In genomic region chr15:102676345-102676744, GRCm38 (mm10) we compare ENCODE assay signal across 22 mouse cellular contexts. TPM values are rescaled to one million over a fixed set of nuclear protein-coding genes. Genes with fewer than 3 reads are reported as not detected.
DNase-seq lines count a peak whose midpoint lies in the region; ATAC-seq and TF ChIP-seq lines count a peak whose summit lies in the region.
"Had no signal": no experiment of that assay in that cellular context is flagged by ENCODE, and none has a peak within 500 bp of the region (broad histone marks: within the 10 kb centered on the region; RNA-seq: fewer than 3 reads in every experiment).

No protein-coding gene starts in this region.

- 95% methylated on average over 2 of the region's 2 CpGs for whole genome bisulfite sequencing in forebrain, postnatal 0 days
- WGBS in forebrain, embryonic 11.5 days = 91% methylated on average over 2 of the region's 2 CpGs
- 64% methylated on average over 2 of the region's 2 CpGs for WGBS in liver, embryonic 14.5 days (ENCODE audit: insufficient replicate concordance)
- 99% methylated on average over 2 of the region's 2 CpGs for WGBS in forebrain, embryonic 14.5 days

- TF ChIP-seq CTCF in forebrain, postnatal 0 days (IDR thresholded peaks at IDR 0.05; ENCODE audit: low read depth) = peak; percentile 41; the same call in 1 of the 2 replicates
- peak; percentile 42; the same call in 1 of the 2 replicates for TF ChIP-seq CTCF in liver, embryonic 14.5 days (IDR thresholded peaks at IDR 0.05; ENCODE audit: low read depth)

- no peaks in the 10 kb centered on the region for H3K27me3 ChIP-seq in forebrain, postnatal 0 days (ENCODE audit: insufficient read depth, low read length)
- no peaks in the 10 kb centered on the region for H3K27me3 ChIP-seq in forebrain, embryonic 11.5 days (ENCODE audit: control insufficient read depth, insufficient read depth, low read length)
- peaks cover 26% of the 10 kb centered on the region for H3K27me3 ChIP-seq in liver, embryonic 14.5 days (ENCODE audit: control insufficient read depth, insufficient read depth, low read length)
- H3K27me3 ChIP-seq in forebrain, embryonic 14.5 days (replicated peaks; ENCODE audit: control insufficient read depth, insufficient read depth, low read length) = no peaks in the 10 kb centered on the region
- H3K27me3 ChIP-seq: forebrain, embryonic 15.5 days; heart, embryonic 13.5 days had no signal

- no peak for ATAC-seq in forebrain, postnatal 0 days
- ATAC-seq in forebrain, embryonic 11.5 days (replicated peaks; ENCODE audit: low FRiP score) = no peak
- ATAC-seq in liver, embryonic 14.5 days (ENCODE audit: insufficient read depth) = no peak
- ATAC-seq in granulocyte monocyte progenitor cell, adult 5-6 weeks (replicated peaks; ENCODE audit: poor library complexity, severe bottlenecking) = 0 out of 2 replicates have a peak, but pooled peaks have one; percentile 46
- no peak for ATAC-seq in forebrain, embryonic 14.5 days
- ATAC-seq: forebrain, embryonic 15.5 days; liver, embryonic 12.5 days; midbrain, embryonic 16.5 days had no signal

- no peak overlapping the region for H3K9ac ChIP-seq in forebrain, postnatal 0 days
- no peak overlapping the region for H3K9ac ChIP-seq in forebrain, embryonic 11.5 days (ENCODE audit: low read length)
- no peak overlapping the region for H3K9ac ChIP-seq in liver, embryonic 14.5 days (replicated peaks)
- no peak overlapping the region for H3K9ac ChIP-seq in forebrain, embryonic 14.5 days (ENCODE audit: low read length)
- H3K9ac ChIP-seq: forebrain, embryonic 15.5 days; heart, embryonic 13.5 days; hindbrain, embryonic 14.5 days; liver, embryonic 12.5 days had no signal

- H3K4me3 ChIP-seq in forebrain, postnatal 0 days (ENCODE audit: low read depth, low read length) = no peak overlapping the region
- H3K4me3 ChIP-seq in forebrain, embryonic 11.5 days (ENCODE audit: low read depth, low read length) = no peak overlapping the region
- H3K4me3 ChIP-seq in liver, embryonic 14.5 days (ENCODE audit: insufficient read depth in 1 of 2, low read depth in 2 of 2, low read length in 2 of 2) = no peak overlapping the region
- no peak overlapping the region for H3K4me3 ChIP-seq in forebrain, embryonic 14.5 days (ENCODE audit: low read depth, low read length)
- H3K4me3 ChIP-seq: forebrain, embryonic 15.5 days; heart, embryonic 13.5 days; liver, embryonic 12.5 days had no signal

- no peak overlapping the region for H3K27ac ChIP-seq in forebrain, postnatal 0 days (ENCODE audit: low read depth, low read length)
- no peak overlapping the region for H3K27ac ChIP-seq in forebrain, embryonic 11.5 days (ENCODE audit: low read depth, low read length)
- no peak overlapping the region for H3K27ac ChIP-seq in liver, embryonic 14.5 days
- H3K27ac ChIP-seq in forebrain, embryonic 14.5 days (ENCODE audit: low read depth, low read length) = no peak overlapping the region
- H3K27ac ChIP-seq: forebrain, embryonic 15.5 days; heart, embryonic 13.5 days; hindbrain, embryonic 14.5 days; liver, embryonic 12.5 days had no signal

- no peak for DNase-seq in forebrain, postnatal 0 days
- no peak for DNase-seq in forebrain, embryonic 11.5 days (ENCODE audit: low spot score)
- DNase-seq in liver, embryonic 14.5 days (ENCODE audit: low read depth in 3 of 3, low spot score in 3 of 3) = no peak
- DNase-seq in liver = no peak
- peak; percentile 63 for DNase-seq in ES-CJ7 (ENCODE audit: low read depth, low spot score)
- DNase-seq in thymus, postnatal 25 days = no peak
- DNase-seq in forebrain, embryonic 14.5 days (ENCODE audit: low spot score) = no peak
- DNase-seq: cerebellum, adult 2 months; gastrocnemius, postnatal 25 days; lung, postnatal 4 days; right cerebral cortex, adult 18-20 months had no signal

- no peak overlapping the region for H3K4me2 ChIP-seq in forebrain, postnatal 0 days (ENCODE audit: low read depth)
- no peak overlapping the region for H3K4me2 ChIP-seq in forebrain, embryonic 11.5 days (ENCODE audit: low read depth, low read length, severe bottlenecking)
- no peak overlapping the region for H3K4me2 ChIP-seq in liver, embryonic 14.5 days (ENCODE audit: low read depth)
- no peak overlapping the region for H3K4me2 ChIP-seq in forebrain, embryonic 14.5 days (ENCODE audit: low read length)
- H3K4me2 ChIP-seq: forebrain, embryonic 15.5 days; heart, embryonic 13.5 days; hindbrain, embryonic 14.5 days; liver, embryonic 12.5 days had no signal

- TF ChIP-seq EP300 in liver, embryonic 14.5 days (IDR thresholded peaks at IDR 0.05; ENCODE audit: low read depth) = no peak

- no peaks in the 10 kb centered on the region for H3K9me3 ChIP-seq in forebrain, postnatal 0 days (ENCODE audit: low read length)
- H3K9me3 ChIP-seq in forebrain, embryonic 11.5 days (ENCODE audit: control insufficient read depth, low read length) = no peaks in the 10 kb centered on the region
- no peaks in the 10 kb centered on the region for H3K9me3 ChIP-seq in liver, embryonic 14.5 days (ENCODE audit: control insufficient read depth, low read length)
- H3K9me3 ChIP-seq in forebrain, embryonic 14.5 days (replicated peaks; ENCODE audit: control insufficient read depth, low read length) = no peaks in the 10 kb centered on the region
- H3K9me3 ChIP-seq: forebrain, embryonic 15.5 days; heart, embryonic 13.5 days; liver, embryonic 12.5 days had no signal

- no peaks in the 10 kb centered on the region for H3K36me3 ChIP-seq in forebrain, postnatal 0 days (ENCODE audit: insufficient read depth)
- no peaks in the 10 kb centered on the region for H3K36me3 ChIP-seq in forebrain, embryonic 11.5 days (ENCODE audit: control insufficient read depth, insufficient read depth, low read length)
- no peaks in the 10 kb centered on the region for H3K36me3 ChIP-seq in liver, embryonic 14.5 days (replicated peaks; ENCODE audit: control insufficient read depth, insufficient read depth, low read depth)
- H3K36me3 ChIP-seq in forebrain, embryonic 14.5 days (ENCODE audit: control insufficient read depth, insufficient read depth, low read length) = no peaks in the 10 kb centered on the region
- H3K36me3 ChIP-seq: forebrain, embryonic 15.5 days; heart, embryonic 13.5 days; liver, embryonic 12.5 days had no signal

- peaks cover 22% of the 10 kb centered on the region for H3K4me1 ChIP-seq in forebrain, postnatal 0 days (ENCODE audit: insufficient read depth)
- H3K4me1 ChIP-seq in forebrain, embryonic 11.5 days (replicated peaks; ENCODE audit: control insufficient read depth, insufficient read depth, low read length) = peaks cover 8% of the 10 kb centered on the region
- peaks cover 2 to 10% of the 10 kb centered on the region in 2 experiments; a peak in 3 of 4 replicates for H3K4me1 ChIP-seq in liver, embryonic 14.5 days (replicated peaks; ENCODE audit: control insufficient read depth in 2 of 2, insufficient read depth in 2 of 2, low read length in 1 of 2)
- H3K4me1 ChIP-seq in forebrain, embryonic 14.5 days (ENCODE audit: control insufficient read depth, insufficient read depth, low read length) = peaks cover 11% of the 10 kb centered on the region

RNA-seq across cellular contexts. Expression of gene Atp5g2, which starts 4.2 kb away (rescaled TPM):
- 75.2 and 170 TPM in 2 replicates for total RNA-seq in forebrain, postnatal 0 days (2014; rRNA removed)
- polyA plus RNA-seq in forebrain, postnatal 0 days (2015; fragmentation: Nextera tagmentation; extraction: Ambion mirVana) = 63.5 and 75.3 TPM in 2 replicates
- 52.7 and 58.4 TPM in 2 replicates for polyA plus RNA-seq in forebrain, embryonic 11.5 days (2014; fragmentation: Nextera tagmentation; extraction: Ambion mirVana)
- 126 and 227 TPM in 2 replicates for polyA plus RNA-seq in liver, embryonic 14.5 days (2012; rRNA removed)
- 38.4 and 42.3 TPM in 2 replicates for polyA plus RNA-seq in liver, embryonic 14.5 days (2014; fragmentation: Nextera tagmentation; extraction: Ambion mirVana)
- total RNA-seq in granulocyte monocyte progenitor cell, adult 5-6 weeks (2014; fragmentation: Nextera tagmentation) = 69.8 and 122 TPM in 2 replicates
- 83.4 and 95.4 TPM in 2 replicates for total RNA-seq in granulocyte monocyte progenitor cell, adult 5-6 weeks (2017)
- polyA plus RNA-seq in forebrain, embryonic 14.5 days (2014; fragmentation: Nextera tagmentation; extraction: Ambion mirVana) = 62.4 and 88.3 TPM in 2 replicates

RNA-seq across cellular contexts. Expression of gene Calcoco1, which starts 45.6 kb away (rescaled TPM):
- total RNA-seq in forebrain, postnatal 0 days (2014; rRNA removed) = 42.6 and 47.1 TPM in 2 replicates
- polyA plus RNA-seq in forebrain, postnatal 0 days (2015; fragmentation: Nextera tagmentation; extraction: Ambion mirVana) = 33.5 and 36.9 TPM in 2 replicates
- 30.4 and 31.1 TPM in 2 replicates for polyA plus RNA-seq in forebrain, embryonic 11.5 days (2014; fragmentation: Nextera tagmentation; extraction: Ambion mirVana)
- polyA plus RNA-seq in liver, embryonic 14.5 days (2012; rRNA removed) = 5.6 and 5.7 TPM in 2 replicates
- 8.4 TPM in 2 replicates for polyA plus RNA-seq in liver, embryonic 14.5 days (2014; fragmentation: Nextera tagmentation; extraction: Ambion mirVana)
- total RNA-seq in granulocyte monocyte progenitor cell, adult 5-6 weeks (2014; fragmentation: Nextera tagmentation) = 10.8 and 19.3 TPM in 2 replicates
- 5.1 and 12.2 TPM in 2 replicates for total RNA-seq in granulocyte monocyte progenitor cell, adult 5-6 weeks (2017)
- 48.2 and 61.2 TPM in 2 replicates for polyA plus RNA-seq in forebrain, embryonic 14.5 days (2014; fragmentation: Nextera tagmentation; extraction: Ambion mirVana)

RNA-seq across cellular contexts. Expression of gene Atf7, which starts 51.1 kb away (rescaled TPM):
- 9.9 and 13.2 TPM in 2 replicates for total RNA-seq in forebrain, postnatal 0 days (2014; rRNA removed)
- polyA plus RNA-seq in forebrain, postnatal 0 days (2015; fragmentation: Nextera tagmentation; extraction: Ambion mirVana) = 8.4 and 10.2 TPM in 2 replicates
- 15.1 and 15.5 TPM in 2 replicates for polyA plus RNA-seq in forebrain, embryonic 11.5 days (2014; fragmentation: Nextera tagmentation; extraction: Ambion mirVana)
- polyA plus RNA-seq in liver, embryonic 14.5 days (2012; rRNA removed) = 12.3 and 15.8 TPM in 2 replicates
- polyA plus RNA-seq in liver, embryonic 14.5 days (2014; fragmentation: Nextera tagmentation; extraction: Ambion mirVana) = 6.8 and 7.3 TPM in 2 replicates
- total RNA-seq in granulocyte monocyte progenitor cell, adult 5-6 weeks (2014; fragmentation: Nextera tagmentation) = 124 and 212 TPM in 2 replicates
- total RNA-seq in granulocyte monocyte progenitor cell, adult 5-6 weeks (2017) = 43.1 and 60.2 TPM in 2 replicates
- polyA plus RNA-seq in forebrain, embryonic 14.5 days (2014; fragmentation: Nextera tagmentation; extraction: Ambion mirVana) = 12.6 and 15.4 TPM in 2 replicates

RNA-seq across cellular contexts. Expression of gene Gm28047, which starts 51.5 kb away (rescaled TPM):
- not detected in 2 replicates for total RNA-seq in forebrain, postnatal 0 days (2014; rRNA removed)
- polyA plus RNA-seq in forebrain, postnatal 0 days (2015; fragmentation: Nextera tagmentation; extraction: Ambion mirVana) = 0.74 TPM in 1 of 2 replicates, not detected in the other
- polyA plus RNA-seq in forebrain, embryonic 11.5 days (2014; fragmentation: Nextera tagmentation; extraction: Ambion mirVana) = 0.37 TPM in 1 of 2 replicates, not detected in the other
- polyA plus RNA-seq in liver, embryonic 14.5 days (2012; rRNA removed) = not detected in 2 replicates
- polyA plus RNA-seq in liver, embryonic 14.5 days (2014; fragmentation: Nextera tagmentation; extraction: Ambion mirVana) = not detected in 2 replicates
- total RNA-seq in granulocyte monocyte progenitor cell, adult 5-6 weeks (2014; fragmentation: Nextera tagmentation) = not detected in 2 replicates
- total RNA-seq in granulocyte monocyte progenitor cell, adult 5-6 weeks (2017) = not detected in 2 replicates
- polyA plus RNA-seq in forebrain, embryonic 14.5 days (2014; fragmentation: Nextera tagmentation; extraction: Ambion mirVana) = not detected in 2 replicates
- polyA plus RNA-seq: C2C12; cerebellum, adult 2 months; cortical plate, adult 2 months; embryonic facial prominence, embryonic 14.5 days; forebrain, embryonic 15.5 days; heart, embryonic 13.5 days; hindbrain, embryonic 14.5 days; kidney, embryonic 14.5 days; liver, embryonic 12.5 days; midbrain, embryonic 16.5 days; neural tube, embryonic 14.5 days had no signal
